Mouse (Mus musculus) stomach, embryonic 14.5 days (tissue): ENCODE results near the gene Retreg3. TPM values are rescaled to one million over a fixed set of nuclear protein-coding genes. Genes with fewer than 3 reads are reported as not detected.

Experiments
- ATAC-seq: fragments of 200-750 bp; cut with Nextera tagmentation; 2 replicates; pipeline ENCODE4 v1.8.0; 2017; ENCODE audit warnings: low read depth, moderate TSS enrichment; ENCODE audit not compliant: insufficient number of reproducible peaks, insufficient read depth, low FRiP score
- H3K27ac ChIP-seq: fragments of 300-500 bp; sonication (generic); 2 replicates; pipeline ENCODE4 v1.5.1; 2014; ENCODE audit warnings: mild to moderate bottlenecking, low read length, moderate library complexity, mixed read lengths
- H3K27me3 ChIP-seq: fragments of 300-500 bp; sonication (generic); 2 replicates; pipeline ENCODE4 v1.6.1; 2014; ENCODE audit warnings: low read length, control low read depth, mixed read lengths; ENCODE audit not compliant: control insufficient read depth, insufficient read depth
- H3K36me3 ChIP-seq: fragments of 300-500 bp; sonication (generic); 2 replicates; pipeline ENCODE4 v1.6.1; 2014; ENCODE audit warnings: mild to moderate bottlenecking, control low read depth, low read length, moderate library complexity, mixed read lengths; ENCODE audit not compliant: control insufficient read depth, insufficient read depth
- H3K4me1 ChIP-seq: fragments of 300-500 bp; sonication (generic); 2 replicates; pipeline ENCODE4 v1.6.1; 2014; ENCODE audit warnings: low read length, control low read depth, mixed read lengths; ENCODE audit not compliant: control insufficient read depth, insufficient read depth
- H3K4me2 ChIP-seq: fragments of 300-500 bp; sonication (generic); replicated peaks from 2 replicates; pipeline ENCODE4 v1.6.1; 2014; ENCODE audit warnings: low read depth, low read length, control low read depth
- H3K4me3 ChIP-seq: fragments of 300-500 bp; sonication (generic); 2 replicates; pipeline ENCODE4 v1.5.1; 2014; ENCODE audit warnings: low read depth, low read length, control low read depth
- H3K9ac ChIP-seq: fragments of 300-500 bp; sonication (generic); replicated peaks from 2 replicates; pipeline ENCODE4 v1.6.1; 2014; ENCODE audit warnings: low read depth, mild to moderate bottlenecking, control low read depth, low read length, moderate library complexity, mixed read lengths
- H3K9me3 ChIP-seq: fragments of 300-500 bp; sonication (generic); 2 replicates; pipeline ENCODE4 v1.6.1; 2016; ENCODE audit warnings: low read depth, low read length, control low read depth; ENCODE audit not compliant: control insufficient read depth
- WGBS: fragments of 180-500 bp; shearing (Covaris S2); extraction: QIAGEN DNeasy Blood & Tissue Kit; methylation state at CpG from one replicate; pipeline ENCODE4 v1.1.7; 2014; 5-methylcytosine and 5-hydroxymethylcytosine counted together
- polyA plus RNA-seq: library from polyadenylated mRNA; unstranded; fragments of >200 nt; fragmentation: Nextera tagmentation; extraction: Ambion mirVana; gene quantifications from 2 replicates; pipeline ENCODE4 v1.2.1, GENCODE M21; 2014

The Retreg3 gene
- polyA plus RNA-seq, 1 experiment from 2014 or later, result 8.0 TPM

- WGBS, result 97% methylated on average over 1 of the region's 1 CpGs
- Histone ChIP-seq H3K36me3 (peaks cover 9% of the 10 kb centered on the region), H3K4me2 (no peak overlapping the region), H3K4me1 (peaks cover 22% of the 10 kb centered on the region), H3K9ac (no peak overlapping the region), H3K27ac (no peak overlapping the region), H3K27me3 (no peaks in the 10 kb centered on the region), H3K9me3 (no peaks in the 10 kb centered on the region), H3K4me3 (no peak overlapping the region)
- ATAC-seq, result no peak
Measured at GRCm38 (mm10) chr11:101053974-101054373, 65.7 kb downstream of the Retreg3 start.

- peaks cover 20% of the 10 kb centered on the region for H3K36me3 ChIP-seq
- WGBS, result 71% methylated on average over 10 of the region's 10 CpGs
- no peak overlapping the region for H3K4me3 ChIP-seq
- peaks cover 16% of the 10 kb centered on the region for H3K4me1 ChIP-seq
- no peak for ATAC-seq
- no peaks in the 10 kb centered on the region for H3K9me3 ChIP-seq
- no peak overlapping the region for H3K4me2 ChIP-seq
- H3K27me3 ChIP-seq, result no peaks in the 10 kb centered on the region
- H3K9ac ChIP-seq, result no peak overlapping the region
- H3K27ac ChIP-seq, result peak overlapping the region; percentile 69
Measured at GRCm38 (mm10) chr11:101052751-101053473, 66.8 kb downstream of the Retreg3 start.

GRCm38 (mm10) chr11:101051617-101052016, 68.1 kb downstream of the Retreg3 start:
- Histone ChIP-seq H3K4me1 (peaks cover 5% of the 10 kb centered on the region), H3K27ac (no peak overlapping the region), H3K4me3 (no peak overlapping the region), H3K36me3 (peaks cover 24% of the 10 kb centered on the region), H3K27me3 (no peaks in the 10 kb centered on the region), H3K9me3 (no peaks in the 10 kb centered on the region), H3K4me2 (no peak overlapping the region), H3K9ac (no peak overlapping the region)
- 79% methylated on average over 8 of the region's 8 CpGs for WGBS
- ATAC-seq, result no peak

GRCm38 (mm10) chr11:101051051-101051493, 68.6 kb downstream of the Retreg3 start:
- H3K9me3 ChIP-seq, result no peaks in the 10 kb centered on the region
- no peak overlapping the region for H3K9ac ChIP-seq
- no peak for ATAC-seq
- H3K4me2 ChIP-seq, result no peak overlapping the region
- 92% methylated on average over 6 of the region's 6 CpGs for WGBS
- H3K36me3 ChIP-seq, result peaks cover 24% of the 10 kb centered on the region
- no peaks in the 10 kb centered on the region for H3K4me1 ChIP-seq
- no peaks in the 10 kb centered on the region for H3K27me3 ChIP-seq
- H3K27ac ChIP-seq, result no peak overlapping the region
- H3K4me3 ChIP-seq, result no peak overlapping the region

GRCm38 (mm10) chr11:101050359-101050758, 69.3 kb downstream of the Retreg3 start:
- no peaks in the 10 kb centered on the region for H3K9me3 ChIP-seq
- WGBS, result 88% methylated on average over 9 of the region's 9 CpGs
- H3K9ac ChIP-seq, result no peak overlapping the region
- no peak overlapping the region for H3K4me2 ChIP-seq
- no peaks in the 10 kb centered on the region for H3K4me1 ChIP-seq
- H3K36me3 ChIP-seq, result peaks cover 31% of the 10 kb centered on the region
- no peaks in the 10 kb centered on the region for H3K27me3 ChIP-seq
- no peak overlapping the region for H3K4me3 ChIP-seq
- ATAC-seq, result no peak
- no peak overlapping the region for H3K27ac ChIP-seq

GRCm38 (mm10) chr11:101047502-101047901, 72.2 kb downstream of the Retreg3 start:
- Histone ChIP-seq H3K4me1 (no peaks in the 10 kb centered on the region), H3K27me3 (no peaks in the 10 kb centered on the region), H3K9me3 (no peaks in the 10 kb centered on the region), H3K4me3 (no peak overlapping the region), H3K36me3 (peaks cover 52% of the 10 kb centered on the region), H3K9ac (no peak overlapping the region), H3K27ac (no peak overlapping the region), H3K4me2 (no peak overlapping the region)
- 87% methylated on average over 3 of the region's 3 CpGs for WGBS
- no peak for ATAC-seq

GRCm38 (mm10) chr11:101046440-101046839, 73.3 kb downstream of the Retreg3 start:
- H3K4me1 ChIP-seq, result no peaks in the 10 kb centered on the region
- H3K36me3 ChIP-seq, result peaks cover 56% of the 10 kb centered on the region
- H3K27ac ChIP-seq, result no peak overlapping the region
- no peak for ATAC-seq
- WGBS, result 66% methylated on average over 9 of the region's 9 CpGs
- H3K4me3 ChIP-seq, result no peak overlapping the region
- no peaks in the 10 kb centered on the region for H3K27me3 ChIP-seq
- no peak overlapping the region for H3K9ac ChIP-seq
- no peak overlapping the region for H3K4me2 ChIP-seq
- no peaks in the 10 kb centered on the region for H3K9me3 ChIP-seq
